Mouse (Mus musculus): ENCODE measurements at regions not wholly inside any gene's neighbourhood (a gene's known extent, or its start where the extent isn't known, plus 50 kb on each side); places are given as distances from the start of the nearest gene placed in this dataset.
"Not testable (repeated sequence)": the region's sequence is repeated elsewhere in the genome, so short reads cannot be mapped to it uniquely, and the experiment has no call there.

DNA sequence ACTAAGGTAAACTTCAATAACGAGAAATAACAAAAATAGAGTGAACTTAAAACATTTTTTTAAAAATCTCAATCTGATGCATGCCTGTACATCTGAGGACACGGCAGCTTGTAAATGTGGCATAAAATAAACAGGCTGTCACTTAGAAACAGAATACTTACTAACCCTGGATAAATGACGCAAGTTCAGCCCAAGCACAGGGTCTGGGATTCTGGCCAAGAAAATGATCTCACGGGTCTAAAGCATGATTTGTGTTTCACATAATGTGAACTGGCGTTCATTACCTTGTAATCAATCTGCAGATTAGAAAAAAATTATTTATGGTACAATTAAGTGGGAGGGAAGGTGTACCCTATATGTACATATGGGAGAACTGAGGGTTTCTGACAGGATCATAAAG lies 512.1 kb upstream of the Vrk2 start:
- H3K27ac ChIP-seq (ENCODE audit: insufficient read depth, low read depth, low read length), result no peak overlapping the region
- no peak overlapping the region for H3K4me3 ChIP-seq (ENCODE audit: insufficient read depth, low read depth, low read length)
- H3K4me1 ChIP-seq (ENCODE audit: control insufficient read depth, insufficient read depth, low read length), result no peaks in the 10 kb centered on the region
- TF ChIP-seq CTCF (IDR thresholded peaks at IDR 0.05; ENCODE audit: insufficient read depth, low read depth, low read length) (no peak), POLR2A (IDR thresholded peaks at IDR 0.05; ENCODE audit: insufficient read depth, low read depth, low read length) (no peak)
- 24% methylated on average over 5 of the region's 5 CpGs for WGBS

DNA sequence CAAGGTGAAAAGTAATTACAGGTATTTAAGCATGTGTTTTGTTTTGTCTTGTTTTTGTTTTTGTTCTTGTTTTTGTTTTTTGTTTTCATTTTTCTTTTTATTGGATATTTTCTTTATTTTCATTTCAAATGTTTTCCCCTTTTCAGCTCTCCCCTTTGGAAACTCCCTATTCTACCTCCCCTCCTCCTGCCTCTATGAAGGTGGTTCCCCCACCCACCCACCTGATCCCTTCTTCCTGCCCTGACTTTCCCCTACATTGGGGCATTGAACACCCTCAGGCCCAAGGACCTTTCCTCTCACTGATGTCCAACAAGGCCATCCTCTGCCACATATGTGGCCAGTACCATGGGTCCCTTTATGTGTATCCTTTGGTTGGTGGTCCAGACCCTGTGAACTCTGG lies 509.1 kb upstream of the Vrk2 start:
- Histone ChIP-seq H3K4me1 (ENCODE audit: control insufficient read depth, insufficient read depth, low read length) (no peaks in the 10 kb centered on the region), H3K4me3 (ENCODE audit: insufficient read depth, low read depth, low read length) (no peak overlapping the region), H3K27ac (ENCODE audit: insufficient read depth, low read depth, low read length) (no peak overlapping the region)
- TF ChIP-seq CTCF (IDR thresholded peaks at IDR 0.05; ENCODE audit: insufficient read depth, low read depth, low read length) (no peak), POLR2A (IDR thresholded peaks at IDR 0.05; ENCODE audit: insufficient read depth, low read depth, low read length) (no peak)

GRCm38 (mm10) chr11:27102045-27102444 lies 508.2 kb upstream of the Vrk2 start:
- no peak for TF ChIP-seq POLR2A (IDR thresholded peaks at IDR 0.05; ENCODE audit: insufficient read depth, low read depth, low read length)
- no peak for TF ChIP-seq CTCF (IDR thresholded peaks at IDR 0.05; ENCODE audit: insufficient read depth, low read depth, low read length)
- Histone ChIP-seq H3K4me3 (ENCODE audit: insufficient read depth, low read depth, low read length) (no peak overlapping the region), H3K27ac (ENCODE audit: insufficient read depth, low read depth, low read length) (no peak overlapping the region), H3K4me1 (ENCODE audit: control insufficient read depth, insufficient read depth, low read length) (no peaks in the 10 kb centered on the region)
- WGBS, result 95% methylated on average over 2 of the region's 2 CpGs

DNA sequence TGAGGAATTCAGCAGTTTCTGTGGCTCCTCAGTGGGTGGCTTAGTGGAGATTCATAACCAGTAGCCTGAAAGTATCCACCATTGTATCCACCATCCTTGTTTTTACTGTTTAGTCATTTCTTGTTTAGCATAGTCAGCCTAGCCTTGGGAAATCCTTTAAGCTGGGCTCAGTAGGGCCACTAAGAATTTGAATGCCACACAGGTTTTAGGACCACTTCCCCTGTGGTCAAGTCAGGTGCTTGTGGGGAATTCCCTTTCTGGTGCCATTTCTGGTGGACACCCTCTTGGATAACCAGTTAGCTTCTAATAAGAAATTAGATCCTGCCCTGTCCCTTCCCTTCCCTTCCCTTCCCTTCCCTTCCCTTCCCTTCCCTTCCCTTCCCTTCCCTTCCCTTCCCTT lies 502.8 kb upstream of the Vrk2 start:
- no peak overlapping the region for H3K27ac ChIP-seq (ENCODE audit: insufficient read depth, low read depth, low read length)

GRCm38 (mm10) chr11:27095460-27095859 lies 501.7 kb upstream of the Vrk2 start:
- H3K4me1 ChIP-seq (ENCODE audit: control insufficient read depth, insufficient read depth, low read length); H3K27ac ChIP-seq (ENCODE audit: insufficient read depth, low read depth, low read length); H3K4me3 ChIP-seq (ENCODE audit: insufficient read depth, low read depth, low read length): not testable (repeated sequence)

More for the DNA sequence above, 502.8 kb upstream of the Vrk2 start:
- H3K4me1 ChIP-seq (ENCODE audit: control insufficient read depth, insufficient read depth, low read length), result no peaks in the 10 kb centered on the region
- TF ChIP-seq POLR2A (IDR thresholded peaks at IDR 0.05; ENCODE audit: insufficient read depth, low read depth, low read length) (no peak), CTCF (IDR thresholded peaks at IDR 0.05; ENCODE audit: insufficient read depth, low read depth, low read length) (no peak)
- no peak overlapping the region for H3K4me3 ChIP-seq (ENCODE audit: insufficient read depth, low read depth, low read length)

DNA sequence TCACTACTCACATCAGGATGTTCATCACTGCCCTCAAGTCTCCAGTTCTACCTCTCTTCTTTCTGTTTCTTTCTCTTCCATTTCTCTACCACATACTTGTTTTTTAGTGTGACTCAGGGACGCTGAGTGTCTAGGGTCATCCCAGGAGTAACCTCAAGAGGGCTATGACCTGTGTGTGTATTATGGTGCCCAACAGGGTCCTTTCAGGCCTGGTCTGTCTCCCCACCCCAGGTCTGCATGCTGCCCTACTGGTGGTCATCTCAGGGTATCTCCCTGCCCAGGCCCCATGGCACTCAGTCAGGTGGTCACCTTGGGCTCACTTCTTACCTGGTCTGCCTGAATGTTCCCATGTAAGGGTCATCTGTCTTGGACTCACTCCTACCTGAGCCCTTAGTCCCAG lies 492.7 kb upstream of the Vrk2 start:
- H3K4me3 ChIP-seq (ENCODE audit: insufficient read depth, low read depth, low read length), result no peak overlapping the region
- TF ChIP-seq CTCF (IDR thresholded peaks at IDR 0.05; ENCODE audit: insufficient read depth, low read depth, low read length) (no peak), POLR2A (IDR thresholded peaks at IDR 0.05; ENCODE audit: insufficient read depth, low read depth, low read length) (no peak)
- no peaks in the 10 kb centered on the region for H3K4me1 ChIP-seq (ENCODE audit: control insufficient read depth, insufficient read depth, low read length)
- H3K27ac ChIP-seq (ENCODE audit: insufficient read depth, low read depth, low read length), result no peak overlapping the region
- 92% methylated on average over 1 of the region's 1 CpGs for WGBS

- Histone ChIP-seq H3K4me3 (ENCODE audit: insufficient read depth, low read depth, low read length) (no peak overlapping the region), H3K27ac (ENCODE audit: insufficient read depth, low read depth, low read length) (no peak overlapping the region), H3K4me1 (ENCODE audit: control insufficient read depth, insufficient read depth, low read length) (no peaks in the 10 kb centered on the region)
- TF ChIP-seq POLR2A (IDR thresholded peaks at IDR 0.05; ENCODE audit: insufficient read depth, low read depth, low read length) (no peak), CTCF (IDR thresholded peaks at IDR 0.05; ENCODE audit: insufficient read depth, low read depth, low read length) (no peak)
These were observed 487.4 kb upstream of the Vrk2 start for GRCm38 (mm10) chr11:27081188-27081587.

- no peaks in the 10 kb centered on the region for H3K4me1 ChIP-seq (ENCODE audit: control insufficient read depth, insufficient read depth, low read length)
- H3K27ac ChIP-seq (ENCODE audit: insufficient read depth, low read depth, low read length), result no peak overlapping the region
- H3K4me3 ChIP-seq (ENCODE audit: insufficient read depth, low read depth, low read length), result no peak overlapping the region
- TF ChIP-seq POLR2A (IDR thresholded peaks at IDR 0.05; ENCODE audit: insufficient read depth, low read depth, low read length), result no peak
- TF ChIP-seq CTCF (IDR thresholded peaks at IDR 0.05; ENCODE audit: insufficient read depth, low read depth, low read length), result no peak
These were observed 476.6 kb upstream of the Vrk2 start for GRCm38 (mm10) chr11:27070381-27070780.

DNA sequence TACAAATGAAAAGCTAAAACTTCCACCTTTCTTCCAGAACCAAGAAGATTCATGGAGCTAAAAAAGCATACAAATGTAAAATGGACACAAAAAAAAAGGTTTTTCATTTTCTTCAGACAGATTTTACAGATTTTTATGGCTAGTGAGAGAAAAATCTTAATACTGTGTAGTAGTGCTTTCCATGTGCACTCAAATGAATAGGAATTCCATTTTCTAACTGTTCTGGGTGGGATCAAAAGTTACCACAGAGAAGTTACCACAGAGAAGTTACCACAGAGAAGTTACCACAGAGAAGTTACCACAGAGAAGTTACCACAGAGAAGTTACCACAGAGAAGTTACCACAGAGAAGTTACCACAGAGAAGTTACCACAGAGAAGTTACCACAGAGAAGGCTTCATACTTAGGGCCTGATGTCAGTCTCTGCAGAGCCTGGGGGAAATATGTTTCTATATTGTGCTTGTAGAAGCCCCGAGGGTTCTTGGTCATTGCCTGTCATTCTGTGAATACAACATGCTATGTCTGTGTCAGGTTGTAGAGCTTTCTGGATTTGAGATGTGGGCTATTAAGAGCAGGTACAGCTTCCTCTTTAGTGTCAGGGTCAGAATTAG lies 433.5 kb upstream of the Vrk2 start:
- H3K4me3 ChIP-seq (ENCODE audit: insufficient read depth, low read depth, low read length), result no peak overlapping the region
- TF ChIP-seq CTCF (IDR thresholded peaks at IDR 0.05; ENCODE audit: insufficient read depth, low read depth, low read length) (no peak), POLR2A (IDR thresholded peaks at IDR 0.05; ENCODE audit: insufficient read depth, low read depth, low read length) (no peak)
- H3K4me1 ChIP-seq (ENCODE audit: control insufficient read depth, insufficient read depth, low read length), result no peaks in the 10 kb centered on the region
- no peak overlapping the region for H3K27ac ChIP-seq (ENCODE audit: insufficient read depth, low read depth, low read length)
- WGBS, result 86% methylated on average over 1 of the region's 1 CpGs

DNA sequence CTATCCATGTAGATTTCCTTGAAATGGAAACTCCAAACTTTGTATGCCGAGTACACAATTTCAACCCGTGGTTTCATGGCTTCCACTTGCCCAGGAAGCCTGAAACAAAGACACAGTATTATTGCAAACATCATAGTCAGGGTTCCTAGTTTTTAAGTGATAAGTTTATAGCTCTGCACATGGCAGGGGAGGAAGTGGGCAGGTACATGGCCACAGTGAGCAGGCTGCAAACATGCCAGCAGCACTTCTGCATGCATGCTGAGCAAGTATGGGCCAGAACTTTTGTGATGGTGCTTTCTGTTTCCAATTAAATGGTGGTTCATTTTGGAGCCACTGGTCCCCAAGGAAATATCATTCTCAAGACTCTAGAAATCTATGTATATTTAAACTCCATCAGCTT lies 431.7 kb upstream of the Vrk2 start:
- Histone ChIP-seq H3K4me3 (ENCODE audit: insufficient read depth, low read depth, low read length) (no peak overlapping the region), H3K4me1 (ENCODE audit: control insufficient read depth, insufficient read depth, low read length) (no peaks in the 10 kb centered on the region), H3K27ac (ENCODE audit: insufficient read depth, low read depth, low read length) (no peak overlapping the region)
- 83% methylated on average over 2 of the region's 2 CpGs for WGBS
- no peak for TF ChIP-seq POLR2A (IDR thresholded peaks at IDR 0.05; ENCODE audit: insufficient read depth, low read depth, low read length)
- TF ChIP-seq CTCF (IDR thresholded peaks at IDR 0.05; ENCODE audit: insufficient read depth, low read depth, low read length), result no peak

Measured in olfactory bulb, adult 2 months (tissue).